Mouse (Mus musculus) liver, embryonic 11.5 days (tissue): ENCODE data around the gene Limd1. TPM values are rescaled to one million over a fixed set of nuclear protein-coding genes. Genes with fewer than 3 reads are reported as not detected.

ENCODE experiments used
- ATAC-seq: fragments of 200-750 bp; cut with Nextera tagmentation; replicated peaks from 2 replicates; pipeline ENCODE4 v1.8.0; 2017; ENCODE audit warnings: moderate number of reproducible peaks, mild to moderate bottlenecking, moderate TSS enrichment, moderate library complexity; ENCODE audit not compliant: low FRiP score
- DNase-seq: peaks from one replicate; pipeline ENCODE4 v3.0.0-alpha.2; 2017; ENCODE audit warnings: low spot score
- H3K27ac ChIP-seq: fragments of 300-500 bp; sonication (generic); 2 replicates; pipeline ENCODE4 v1.5.1; 2014; ENCODE audit warnings: mild to moderate bottlenecking, low read depth, low read length, control low read depth
- H3K27me3 ChIP-seq: fragments of 300-500 bp; sonication (generic); replicated peaks from 2 replicates; pipeline ENCODE4 v1.6.1; 2014; ENCODE audit warnings: low read length, mixed read lengths; ENCODE audit not compliant: control insufficient read depth, insufficient read depth
- H3K36me3 ChIP-seq: fragments of 300-500 bp; sonication (generic); 2 replicates; pipeline ENCODE4 v1.6.1; 2014; ENCODE audit warnings: mild to moderate bottlenecking, low read length, moderate library complexity, mixed read lengths; ENCODE audit not compliant: control insufficient read depth, insufficient read depth
- H3K4me1 ChIP-seq: fragments of 300-500 bp; sonication (generic); replicated peaks from 2 replicates; pipeline ENCODE4 v1.6.1; 2014; ENCODE audit warnings: low read length, mixed read lengths; ENCODE audit not compliant: control insufficient read depth, insufficient read depth
- H3K4me2 ChIP-seq: fragments of 300-500 bp; sonication (generic); 2 replicates; pipeline ENCODE4 v1.6.1; 2014; ENCODE audit warnings: mild to moderate bottlenecking, control low read depth, moderate library complexity
- H3K4me3 ChIP-seq: fragments of 300-500 bp; sonication (generic); 2 replicates; pipeline ENCODE4 v1.5.1; 2014; ENCODE audit warnings: low read depth, low read length, control low read depth
- H3K9ac ChIP-seq: fragments of 300-500 bp; sonication (generic); 2 replicates; pipeline ENCODE4 v1.6.1; 2014; ENCODE audit warnings: low read depth, low read length, control low read depth
- H3K9me3 ChIP-seq: fragments of 300-500 bp; sonication (generic); 2 replicates; pipeline ENCODE4 v1.6.1; 2016; ENCODE audit warnings: low read length, inconsistent platforms, mixed read lengths; ENCODE audit not compliant: control insufficient read depth
- WGBS: fragments of 180-500 bp; shearing (Covaris S2); extraction: QIAGEN DNeasy Blood & Tissue Kit; methylation state at CpG from one replicate; pipeline ENCODE4 v1.1.7; 2014; 5-methylcytosine and 5-hydroxymethylcytosine counted together
- polyA plus RNA-seq: library from polyadenylated mRNA; unstranded; fragments of >200 nt; fragmentation: Nextera tagmentation; extraction: Ambion mirVana; gene quantifications from 2 replicates; pipeline ENCODE4 v1.2.1, GENCODE M21; 2014

Gene Limd1
- polyA plus RNA-seq, 1 experiment from 2014 or later = 41.7 TPM

- no peak for ATAC-seq
- H3K27me3 ChIP-seq = no peaks in the 10 kb centered on the region
- H3K4me3 ChIP-seq = no peak overlapping the region
- 85% methylated on average over 2 of the region's 2 CpGs for WGBS
- H3K9ac ChIP-seq = no peak overlapping the region
- no peak overlapping the region for H3K27ac ChIP-seq
- no peaks in the 10 kb centered on the region for H3K4me1 ChIP-seq
- no peak overlapping the region for H3K4me2 ChIP-seq
- DNase-seq = no peak
- H3K9me3 ChIP-seq = no peaks in the 10 kb centered on the region
- H3K36me3 ChIP-seq = peaks cover 30% of the 10 kb centered on the region
Measured at GRCm38 (mm10) chr9:123515087-123515486, 36.6 kb downstream of the Limd1 start.

GRCm38 (mm10) chr9:123516641-123517385, 38.3 kb downstream of the Limd1 start:
- no peaks in the 10 kb centered on the region for H3K27me3 ChIP-seq
- H3K36me3 ChIP-seq = peaks cover 20% of the 10 kb centered on the region
- DNase-seq (no peak), ATAC-seq (no peak)
- H3K9ac ChIP-seq = no peak overlapping the region
- 93% methylated on average over 7 of the region's 7 CpGs for WGBS
- H3K27ac ChIP-seq = no peak overlapping the region
- H3K4me3 ChIP-seq = no peak overlapping the region
- no peak overlapping the region for H3K4me2 ChIP-seq
- no peaks in the 10 kb centered on the region for H3K9me3 ChIP-seq
- 0 out of 2 replicates have a peak, but pooled peaks cover 3% of the 10 kb centered on the region for H3K4me1 ChIP-seq

GRCm38 (mm10) chr9:123518969-123519894, 40.7 kb downstream of the Limd1 start:
- Histone ChIP-seq H3K9me3 (no peaks in the 10 kb centered on the region), H3K4me1 (0 out of 2 replicates have a peak, but pooled peaks cover 3% of the 10 kb centered on the region), H3K27me3 (no peaks in the 10 kb centered on the region), H3K27ac (no peak overlapping the region), H3K36me3 (peaks cover 15% of the 10 kb centered on the region), H3K4me2 (no peak overlapping the region), H3K4me3 (no peak overlapping the region), H3K9ac (no peak overlapping the region)
- ATAC-seq (peak; percentile 40; the same call in 1 of the 2 replicates), DNase-seq (no peak)
- WGBS = 69% methylated on average over 13 of the region's 13 CpGs

GRCm38 (mm10) chr9:123520735-123521134, 42.2 kb downstream of the Limd1 start:
- Histone ChIP-seq H3K4me2 (no peak overlapping the region), H3K4me3 (no peak overlapping the region), H3K27me3 (no peaks in the 10 kb centered on the region), H3K36me3 (peaks cover 15% of the 10 kb centered on the region), H3K9ac (no peak overlapping the region), H3K9me3 (no peaks in the 10 kb centered on the region), H3K27ac (no peak overlapping the region), H3K4me1 (0 out of 2 replicates have a peak, but pooled peaks cover 6% of the 10 kb centered on the region)
- ATAC-seq = no peak
- no peak for DNase-seq
- 73% methylated on average over 3 of the region's 3 CpGs for WGBS

GRCm38 (mm10) chr9:123523676-123524075, 45.2 kb downstream of the Limd1 start:
- H3K27ac ChIP-seq = no peak overlapping the region
- 36% methylated on average over 3 of the region's 3 CpGs for WGBS
- H3K4me3 ChIP-seq = no peak overlapping the region
- no peak for DNase-seq
- no peak overlapping the region for H3K9ac ChIP-seq
- no peaks in the 10 kb centered on the region for H3K27me3 ChIP-seq
- no peak for ATAC-seq
- H3K4me1 ChIP-seq = 0 out of 2 replicates have a peak, but pooled peaks cover 6% of the 10 kb centered on the region
- H3K36me3 ChIP-seq = peaks cover 8% of the 10 kb centered on the region
- H3K4me2 ChIP-seq = no peak overlapping the region
- H3K9me3 ChIP-seq = no peaks in the 10 kb centered on the region

GRCm38 (mm10) chr9:123525095-123525494, 46.6 kb downstream of the Limd1 start:
- Histone ChIP-seq H3K27me3 (no peaks in the 10 kb centered on the region), H3K4me2 (no peak overlapping the region), H3K4me3 (no peak overlapping the region), H3K36me3 (no peaks in the 10 kb centered on the region), H3K4me1 (0 out of 2 replicates have a peak, but pooled peaks cover 6% of the 10 kb centered on the region), H3K9ac (no peak overlapping the region), H3K27ac (no peak overlapping the region), H3K9me3 (no peaks in the 10 kb centered on the region)
- DNase-seq (no peak), ATAC-seq (no peak)
- WGBS = 2% methylated on average over 1 of the region's 1 CpGs

- Histone ChIP-seq H3K9me3 (no peaks in the 10 kb centered on the region), H3K27ac (no peak overlapping the region)
Measured at GRCm38 (mm10) chr9:123526502-123526901, 48.0 kb downstream of the Limd1 start.

GRCm38 (mm10) chr9:123528087-123528925, 49.8 kb downstream of the Limd1 start:
- no peaks in the 10 kb centered on the region for H3K27me3 ChIP-seq
- peaks cover 17% of the 10 kb centered on the region for H3K4me1 ChIP-seq
- peak overlapping the region; percentile 89 for H3K4me2 ChIP-seq
- H3K36me3 ChIP-seq = no peaks in the 10 kb centered on the region
- peak overlapping the region; percentile 90 for H3K27ac ChIP-seq
- whole genome bisulfite sequencing = 32% methylated on average over 6 of the region's 6 CpGs
- ATAC-seq = no peak
- peak overlapping the region; percentile 72 for H3K9ac ChIP-seq
- H3K9me3 ChIP-seq = no peaks in the 10 kb centered on the region
- H3K4me3 ChIP-seq = peak overlapping the region; percentile 96
- DNase-seq = no peak

More at GRCm38 (mm10) chr9:123526502-123526901, 48.0 kb downstream of the Limd1 start:
- DNase-seq (no peak), ATAC-seq (no peak)
- Histone ChIP-seq H3K4me1 (peaks cover 11% of the 10 kb centered on the region), H3K4me2 (no peak overlapping the region), H3K9ac (no peak overlapping the region), H3K27me3 (no peaks in the 10 kb centered on the region), H3K36me3 (no peaks in the 10 kb centered on the region), H3K4me3 (no peak overlapping the region)
- WGBS = 71% methylated on average over 5 of the region's 5 CpGs
